Comparison of ENCODE assay signal across 10 mouse cellular contexts in genomic region chr11:19138423-19138822, GRCm38 (mm10).
DNase-seq lines count a peak whose midpoint lies in the region; ATAC-seq and TF ChIP-seq lines count a peak whose summit lies in the region.
"Had no signal": no experiment of that assay in that cellular context is flagged by ENCODE, and none has a peak within 500 bp of the region (broad histone marks: within the 10 kb centered on the region; RNA-seq: fewer than 3 reads in every experiment).

No protein-coding gene starts in this region.

- H3K36me3 ChIP-seq in kidney, adult 2 months (ENCODE audit: control insufficient read depth, insufficient read depth, low read length): no peaks in the 10 kb centered on the region
- H3K36me3 ChIP-seq: limb, embryonic 12.5 days had no signal

- ATAC-seq in CD4-positive, CD25-positive, alpha-beta regulatory T cell, adult 4 months: no peak

- TF ChIP-seq POLR2A in kidney, adult 2 months (IDR thresholded peaks at IDR 0.05; ENCODE audit: low read depth, low read length): no peak

- H3K4me1 ChIP-seq in kidney, adult 2 months (ENCODE audit: control insufficient read depth, insufficient read depth, low read length): no peaks in the 10 kb centered on the region
- H3K4me1 ChIP-seq: limb, embryonic 12.5 days had no signal

- 80% methylated on average over 5 of the region's 5 CpGs for WGBS in kidney, adult 2 months

- H3K27me3 ChIP-seq in kidney, adult 2 months (replicated peaks; ENCODE audit: control insufficient read depth, insufficient read depth, low read length): no peaks in the 10 kb centered on the region
- H3K27me3 ChIP-seq: CH12.LX; limb, embryonic 12.5 days had no signal

- DNase-seq in cerebellum, postnatal 10 days: peak; percentile 19 to 49
- no peak for DNase-seq in cerebellum, postnatal 4 days (ENCODE audit: low spot score in 2 of 2)
- DNase-seq in right cerebral cortex, adult 18-20 months: peak; percentile 6
- no peak for DNase-seq in right cerebral cortex, postnatal 36 days (ENCODE audit: low spot score in 2 of 2)
- DNase-seq in kidney, adult 2 months: peak; percentile 73
- peak; percentile 80 for DNase-seq in lung, postnatal 10 days
- no peak for DNase-seq in frontal cortex, postnatal 25 days (ENCODE audit: low spot score in 2 of 2)

- no peak overlapping the region for H3K4me3 ChIP-seq in kidney, adult 2 months (ENCODE audit: insufficient read depth, low read depth, low read length)
- H3K4me3 ChIP-seq: limb, embryonic 12.5 days had no signal

- no peak for TF ChIP-seq CTCF in kidney, adult 2 months (conservative IDR thresholded peaks at IDR 0.05; ENCODE audit: insufficient read depth, insufficient read length, low read depth, low read length)

- H3K27ac ChIP-seq in kidney, adult 2 months (ENCODE audit: insufficient read depth, low read depth, low read length): 0 out of 2 replicates have a peak overlapping the region, but pooled peaks have one; percentile 28
- H3K27ac ChIP-seq: limb, embryonic 12.5 days had no signal

Comparison
In these comparisons a context has a peak if more than half of its experiments do, and no peak if none do; other contexts are left out.
1. DNase-seq: peak in cerebellum, postnatal 10 days (2 of 2), right cerebral cortex, adult 18-20 months (single experiment), kidney, adult 2 months (single experiment) and lung, postnatal 10 days (single experiment); none in cerebellum, postnatal 4 days (0 of 2), right cerebral cortex, postnatal 36 days (0 of 2) and frontal cortex, postnatal 25 days (0 of 2).